Comparison of ENCODE assay signal across 7 mouse cellular contexts in the genomic region with DNA sequence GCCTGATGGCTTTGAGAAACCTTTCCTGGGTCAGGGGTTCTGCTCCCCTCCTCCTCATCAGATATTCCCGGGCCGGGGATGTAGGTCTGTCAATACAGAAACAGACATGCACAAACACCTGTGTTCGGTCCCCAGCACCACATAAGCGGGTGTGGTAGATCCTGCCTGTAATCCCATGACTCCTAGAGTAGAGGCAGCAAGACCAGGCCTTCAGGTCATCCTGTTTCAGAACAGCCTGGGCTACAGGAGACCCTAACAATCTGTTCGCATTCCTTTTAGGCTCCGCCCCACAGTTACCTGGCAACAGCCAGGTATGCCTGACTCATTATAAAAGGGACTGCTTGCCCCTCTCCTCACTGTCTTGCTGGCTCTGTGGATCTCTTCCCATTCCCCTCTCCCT. TPM values are rescaled to one million over a fixed set of nuclear protein-coding genes. Genes with fewer than 3 reads are reported as not detected.
A peak's percentile ranks its signal among the peaks of the same experiment; 100 is the strongest.
DNase-seq lines count a peak whose midpoint lies in the region; ATAC-seq and TF ChIP-seq lines count a peak whose summit lies in the region.

No protein-coding gene starts in this region.

- H3K36me3 ChIP-seq in liver, embryonic 11.5 days (ENCODE audit: control insufficient read depth, insufficient read depth, low read length): no peaks in the 10 kb centered on the region
- no peaks in the 10 kb centered on the region for H3K36me3 ChIP-seq in limb, embryonic 10.5 days
- no peaks in the 10 kb centered on the region for H3K36me3 ChIP-seq in neural tube, embryonic 15.5 days

- no peak overlapping the region for H3K27ac ChIP-seq in liver, embryonic 11.5 days (ENCODE audit: low read depth, low read length)
- H3K27ac ChIP-seq in embryonic fibroblast, embryonic 13.5 days (ENCODE audit: insufficient read depth, low read length): no peak overlapping the region
- H3K27ac ChIP-seq in limb, embryonic 10.5 days: peak overlapping the region; percentile 86
- peak overlapping the region; percentile 92; the same call in 1 of the 2 replicates for H3K27ac ChIP-seq in neural tube, embryonic 15.5 days (replicated peaks)

- 0 out of 2 replicates have a peak, but pooled peaks cover 5% of the 10 kb centered on the region for H3K27me3 ChIP-seq in liver, embryonic 11.5 days (replicated peaks; ENCODE audit: control insufficient read depth, insufficient read depth, low read length)
- H3K27me3 ChIP-seq in limb, embryonic 10.5 days (ENCODE audit: low read depth, poor library complexity, severe bottlenecking): peaks cover 74% of the 10 kb centered on the region
- 0 out of 2 replicates have a peak, but pooled peaks cover 6% of the 10 kb centered on the region for H3K27me3 ChIP-seq in neural tube, embryonic 15.5 days (replicated peaks)

- no peak for TF ChIP-seq POLR2A in embryonic fibroblast, embryonic 13.5 days (IDR thresholded peaks at IDR 0.05; ENCODE audit: low read depth, low read length)

- peak overlapping the region; percentile 74 for H3K9ac ChIP-seq in liver, embryonic 11.5 days (ENCODE audit: low read depth, low read length)
- peak overlapping the region; percentile 75 for H3K9ac ChIP-seq in neural tube, embryonic 15.5 days (replicated peaks)

- peak overlapping the region; percentile 65 for H3K4me3 ChIP-seq in liver, embryonic 11.5 days (ENCODE audit: low read depth, low read length)
- H3K4me3 ChIP-seq in embryonic fibroblast, embryonic 13.5 days (ENCODE audit: insufficient read depth, low read length): peak overlapping the region; percentile 74
- H3K4me3 ChIP-seq in limb, embryonic 10.5 days: peak overlapping the region; percentile 76
- H3K4me3 ChIP-seq in neural tube, embryonic 15.5 days (replicated peaks): peak overlapping the region; percentile 60

- 39% methylated on average over 6 of the region's 6 CpGs for WGBS in liver, embryonic 11.5 days
- 30% methylated on average over 6 of the region's 6 CpGs for WGBS in limb, embryonic 10.5 days
- WGBS in neural tube, embryonic 15.5 days: 33% methylated on average over 6 of the region's 6 CpGs

- H3K9me3 ChIP-seq in liver, embryonic 11.5 days (ENCODE audit: control insufficient read depth, low read length): no peaks in the 10 kb centered on the region
- no peaks in the 10 kb centered on the region for H3K9me3 ChIP-seq in limb, embryonic 10.5 days (replicated peaks)
- H3K9me3 ChIP-seq in neural tube, embryonic 15.5 days (replicated peaks): no peaks in the 10 kb centered on the region

- no peak for TF ChIP-seq CTCF in embryonic fibroblast, embryonic 13.5 days (IDR thresholded peaks at IDR 0.05; ENCODE audit: borderline replicate concordance, insufficient read depth, low read length)

- peak overlapping the region; percentile 85 for H3K4me2 ChIP-seq in liver, embryonic 11.5 days
- H3K4me2 ChIP-seq in neural tube, embryonic 15.5 days: peak overlapping the region; percentile 73

- no peak for ATAC-seq in liver, embryonic 11.5 days (replicated peaks; ENCODE audit: low FRiP score)
- ATAC-seq in neural tube, embryonic 15.5 days (ENCODE audit: low FRiP score): 0 out of 2 replicates have a peak, but pooled peaks have one; percentile 35

- H3K4me1 ChIP-seq in liver, embryonic 11.5 days (replicated peaks; ENCODE audit: control insufficient read depth, insufficient read depth, low read length): peaks cover 13% of the 10 kb centered on the region; the same call in 1 of the 2 replicates
- peaks cover 8% of the 10 kb centered on the region; the same call in 1 of the 2 replicates for H3K4me1 ChIP-seq in embryonic fibroblast, embryonic 13.5 days (ENCODE audit: control insufficient read depth, insufficient read depth, low read length)
- peaks cover 28% of the 10 kb centered on the region for H3K4me1 ChIP-seq in limb, embryonic 10.5 days
- peaks cover 27% of the 10 kb centered on the region for H3K4me1 ChIP-seq in neural tube, embryonic 15.5 days

- no peak for DNase-seq in liver, embryonic 11.5 days (ENCODE audit: low spot score)
- no peak for DNase-seq in liver
- no peak for DNase-seq in limb, embryonic 10.5 days (ENCODE audit: low spot score)
- DNase-seq in c-Kit-positive CD71-positive TER-119-positive erythroid progenitor cells, embryonic 14.5 days (ENCODE audit: low spot score): no peak
- no peak for DNase-seq in left cerebral cortex, adult 11 months (ENCODE audit: low spot score)

RNA-seq across cellular contexts. Expression of a gene that starts 0.6 kb away (rescaled TPM):
- 0.87 and 1.5 TPM in 2 replicates for polyA plus RNA-seq in liver, embryonic 11.5 days (2014; fragmentation: Nextera tagmentation; extraction: Ambion mirVana)
- polyA plus RNA-seq in embryonic fibroblast, embryonic 13.5 days (2011; ENCODE audit: insufficient read length, low read depth, missing spikeins): 0.48 and 0.51 TPM in 2 replicates
- polyA plus RNA-seq in limb, embryonic 10.5 days (2016; fragmentation: Nextera tagmentation; extraction: Ambion mirVana): 1.3 and 1.8 TPM in 2 replicates
- 2.4 and 2.7 TPM in 2 replicates for polyA plus RNA-seq in neural tube, embryonic 15.5 days (2015; fragmentation: Nextera tagmentation; extraction: Ambion mirVana)

RNA-seq across cellular contexts. Expression of a gene that starts 8.6 kb away (rescaled TPM):
- 21.9 and 25.4 TPM in 2 replicates for polyA plus RNA-seq in liver, embryonic 11.5 days (2014; fragmentation: Nextera tagmentation; extraction: Ambion mirVana)
- polyA plus RNA-seq in embryonic fibroblast, embryonic 13.5 days (2011; ENCODE audit: insufficient read length, low read depth, missing spikeins): 1.3 and 1.6 TPM in 2 replicates
- polyA plus RNA-seq in limb, embryonic 10.5 days (2016; fragmentation: Nextera tagmentation; extraction: Ambion mirVana): 7.7 and 8.1 TPM in 2 replicates
- polyA plus RNA-seq in neural tube, embryonic 15.5 days (2015; fragmentation: Nextera tagmentation; extraction: Ambion mirVana): 13.2 and 13.9 TPM in 2 replicates

RNA-seq across cellular contexts. Expression of a gene that starts 11.0 kb away (rescaled TPM):
- 151 and 153 TPM in 2 replicates for polyA plus RNA-seq in liver, embryonic 11.5 days (2014; fragmentation: Nextera tagmentation; extraction: Ambion mirVana)
- 62.4 and 67.7 TPM in 2 replicates for polyA plus RNA-seq in embryonic fibroblast, embryonic 13.5 days (2011; ENCODE audit: insufficient read length, low read depth, missing spikeins)
- 150 and 183 TPM in 2 replicates for polyA plus RNA-seq in limb, embryonic 10.5 days (2016; fragmentation: Nextera tagmentation; extraction: Ambion mirVana)
- polyA plus RNA-seq in neural tube, embryonic 15.5 days (2015; fragmentation: Nextera tagmentation; extraction: Ambion mirVana): 322 and 350 TPM in 2 replicates

RNA-seq across cellular contexts. Expression of a gene that starts 21.6 kb away (rescaled TPM):
- polyA plus RNA-seq in liver, embryonic 11.5 days (2014; fragmentation: Nextera tagmentation; extraction: Ambion mirVana): 15.7 and 16.4 TPM in 2 replicates
- 3.2 and 3.9 TPM in 2 replicates for polyA plus RNA-seq in embryonic fibroblast, embryonic 13.5 days (2011; ENCODE audit: insufficient read length, low read depth, missing spikeins)
- 12.2 and 13.0 TPM in 2 replicates for polyA plus RNA-seq in limb, embryonic 10.5 days (2016; fragmentation: Nextera tagmentation; extraction: Ambion mirVana)
- polyA plus RNA-seq in neural tube, embryonic 15.5 days (2015; fragmentation: Nextera tagmentation; extraction: Ambion mirVana): 44.0 and 52.3 TPM in 2 replicates

RNA-seq across cellular contexts. Expression of a gene that starts 22.6 kb away (rescaled TPM):
- polyA plus RNA-seq in liver, embryonic 11.5 days (2014; fragmentation: Nextera tagmentation; extraction: Ambion mirVana): 11.9 and 12.4 TPM in 2 replicates
- 1.5 and 2.7 TPM in 2 replicates for polyA plus RNA-seq in embryonic fibroblast, embryonic 13.5 days (2011; ENCODE audit: insufficient read length, low read depth, missing spikeins)
- 1.4 and 1.8 TPM in 2 replicates for polyA plus RNA-seq in limb, embryonic 10.5 days (2016; fragmentation: Nextera tagmentation; extraction: Ambion mirVana)
- 88.4 and 118 TPM in 2 replicates for polyA plus RNA-seq in neural tube, embryonic 15.5 days (2015; fragmentation: Nextera tagmentation; extraction: Ambion mirVana)

Comparison
In these comparisons a context has a peak if more than half of its experiments do, and no peak if none do; other contexts are left out.
1. H3K27ac ChIP-seq: peak in limb, embryonic 10.5 days (single experiment) and neural tube, embryonic 15.5 days (single experiment); none in liver, embryonic 11.5 days (single experiment) and embryonic fibroblast, embryonic 13.5 days (single experiment).
2. Peak in every context shown above with its lines, with median percentiles within 50 percentile points of each other: H3K4me3 ChIP-seq.